Mouse (Mus musculus): ENCODE results near the gene Map1b. TPM values are rescaled to one million over a fixed set of nuclear protein-coding genes. Genes with fewer than 3 reads are reported as not detected.

Map1b gene
- total RNA-seq, 2 experiments from 2014 or later: 60.8 to 63.4 TPM

DNA sequence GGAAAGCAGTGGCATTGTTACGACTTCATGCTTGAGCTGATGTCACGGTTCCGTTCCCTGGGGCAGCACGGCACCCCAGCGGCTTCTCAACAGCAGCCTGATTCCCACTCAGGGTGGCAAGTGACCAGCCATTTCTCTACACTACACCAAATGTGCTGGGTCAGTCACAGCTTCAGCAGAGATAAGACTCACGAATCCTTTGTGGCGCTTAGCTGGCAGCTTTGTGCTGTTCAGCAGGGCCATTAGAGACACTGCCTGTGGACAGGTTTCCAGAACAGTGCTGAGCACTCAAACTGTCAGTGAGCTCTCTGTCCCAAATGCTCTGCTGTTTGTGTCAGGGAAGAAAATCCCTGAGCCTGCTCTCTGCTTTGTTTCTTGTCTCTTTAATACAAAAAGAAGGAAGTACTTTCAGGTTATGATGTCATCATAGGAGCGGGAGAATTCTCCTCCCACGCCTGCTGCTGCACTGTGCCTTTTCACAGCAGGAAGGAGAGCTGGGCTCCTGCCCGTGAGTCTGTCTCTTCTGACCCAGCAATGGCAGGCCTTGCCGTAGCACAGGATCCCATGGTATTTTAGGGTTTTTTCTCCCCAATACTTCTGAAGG lies 103.8 kb downstream of the Map1b start:
- peak in 1 of 2 experiments; percentile 39 for DNase-seq (ENCODE audit: low spot score in 2 of 2)

DNA sequence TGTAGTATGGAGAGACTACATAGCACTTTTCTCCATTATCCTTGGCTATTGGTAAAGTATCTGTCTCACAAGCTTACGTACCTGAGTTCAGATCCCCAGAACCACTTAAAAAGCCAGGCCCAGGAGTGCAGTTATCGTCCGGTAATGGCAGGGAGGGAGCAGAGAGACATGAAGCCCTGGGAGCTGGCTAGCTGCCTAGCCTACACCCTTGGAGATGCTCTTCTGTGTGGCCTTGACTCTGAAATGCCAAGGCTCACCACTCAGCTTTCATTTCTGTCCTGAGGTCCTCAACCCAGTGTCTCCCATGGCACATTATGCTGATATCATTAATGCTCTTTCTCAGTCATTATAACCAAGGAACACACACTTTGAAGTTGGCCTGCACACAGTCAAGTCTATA lies 104.6 kb downstream of the Map1b start:
- no peak for DNase-seq (ENCODE audit: low spot score in 2 of 2)

DNA sequence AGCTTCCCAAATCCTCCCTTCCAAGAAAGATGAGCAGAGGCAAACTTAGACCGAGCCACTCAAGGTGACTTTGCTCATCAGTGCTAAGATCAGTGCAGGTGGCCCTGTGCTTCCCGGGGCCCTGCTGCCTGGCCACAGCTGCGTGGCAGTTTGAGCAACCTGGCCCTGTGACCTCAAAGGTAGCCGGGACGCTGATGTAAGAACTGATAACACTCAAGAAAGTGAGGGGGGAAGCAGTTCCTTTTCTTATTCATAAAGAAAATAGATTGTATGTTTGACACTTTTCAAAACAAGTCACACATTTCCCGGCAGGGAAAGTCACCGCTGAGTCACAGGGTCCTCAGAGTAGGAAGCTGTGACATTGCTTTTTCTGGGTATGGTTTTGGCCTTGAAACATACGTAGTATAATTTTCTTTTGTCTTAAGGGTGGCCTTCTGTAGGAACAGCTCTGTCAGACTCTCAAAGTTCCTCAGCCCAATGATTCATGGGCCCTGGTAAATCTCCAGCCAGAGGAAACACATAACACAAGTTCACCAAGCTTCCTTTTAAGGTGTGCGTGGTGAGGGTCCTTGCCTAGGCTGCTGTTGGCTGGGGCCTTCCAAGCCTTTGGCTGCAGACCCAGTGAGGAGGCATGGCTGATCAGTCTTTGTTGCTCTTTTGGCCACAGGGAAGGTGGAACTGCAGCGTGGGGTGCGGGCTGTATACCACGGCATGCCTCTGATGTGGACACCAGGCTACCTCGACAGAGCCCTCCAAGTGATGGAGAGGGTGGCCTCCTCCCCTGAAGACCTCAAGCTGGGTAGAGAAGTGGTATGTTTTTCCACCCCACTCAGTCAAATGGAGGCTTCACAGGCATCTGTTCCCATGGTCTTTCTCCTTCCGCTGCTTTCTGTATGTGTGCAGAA lies 105.5 kb downstream of the Map1b start:
- no peak for DNase-seq (ENCODE audit: low spot score in 2 of 2)

DNA sequence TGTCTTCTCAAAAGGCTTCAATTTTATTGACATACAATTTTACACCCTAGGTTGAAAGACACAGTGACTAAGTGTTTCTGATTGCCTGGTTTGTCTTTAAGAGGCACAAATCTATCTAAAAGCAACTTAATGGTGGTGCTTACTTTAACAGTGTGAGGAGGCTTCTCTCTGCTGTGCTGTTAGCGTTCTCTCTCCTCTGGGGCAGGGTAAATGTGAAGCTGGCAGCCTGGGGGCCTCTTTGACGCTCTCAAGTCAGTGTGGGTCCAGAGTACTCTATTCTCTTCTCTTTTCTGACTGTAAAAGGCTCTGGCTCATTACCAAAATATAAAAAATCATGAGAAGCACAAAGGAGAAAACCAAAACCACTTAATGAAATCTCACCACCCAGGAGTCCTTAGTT lies 107.1 kb downstream of the Map1b start:
- DNase-seq (ENCODE audit: low spot score in 2 of 2): no peak

DNA sequence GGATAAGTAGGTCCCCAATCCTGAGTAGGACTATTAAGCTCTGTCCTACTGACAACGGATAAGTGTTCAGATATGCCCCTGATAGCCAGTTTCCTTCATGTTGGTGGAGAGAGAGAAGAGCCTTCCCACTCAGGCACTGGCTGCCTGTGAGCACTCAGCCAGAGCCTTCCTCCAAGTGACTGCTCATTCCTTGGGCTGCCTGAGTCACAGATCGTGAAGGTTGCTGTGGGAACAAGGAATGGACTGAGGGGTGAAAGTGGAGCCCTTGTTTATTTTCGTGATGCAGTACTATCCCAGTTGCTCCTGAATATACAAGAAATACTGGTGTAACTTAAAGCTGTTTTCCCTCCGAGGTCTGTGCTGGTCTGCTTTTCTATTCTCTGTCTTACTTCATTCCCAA lies 117.0 kb downstream of the Map1b start:
- no peak for DNase-seq (ENCODE audit: low spot score in 2 of 2)

DNA sequence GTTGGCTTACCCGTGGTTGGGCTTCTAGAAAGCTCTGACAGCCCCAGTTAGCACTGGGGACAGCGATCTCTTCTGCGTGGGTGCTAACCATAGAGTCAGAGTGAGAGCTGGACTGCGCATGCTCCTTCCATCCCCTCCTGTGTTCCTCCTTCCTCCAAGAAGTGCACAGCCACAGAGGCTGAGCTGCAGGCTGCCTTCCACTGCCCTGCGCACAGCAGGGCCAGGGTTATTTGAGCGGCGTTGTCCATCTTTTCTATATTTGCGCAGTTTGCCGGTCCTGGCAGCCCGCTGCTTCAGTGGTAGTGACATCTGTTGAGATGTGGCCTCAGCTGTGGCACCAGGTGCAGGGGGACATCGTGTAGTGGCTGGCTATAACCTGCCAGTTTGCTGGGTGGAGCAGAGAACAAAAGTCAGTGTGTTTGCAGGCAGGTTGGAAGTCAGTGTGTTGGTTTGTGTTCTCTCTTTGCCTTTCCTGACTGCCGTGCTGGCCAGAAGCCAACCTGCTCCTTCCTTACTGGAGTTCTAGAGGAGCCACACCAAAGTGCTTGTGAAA lies 118.1 kb downstream of the Map1b start:
- peak in 1 of 2 experiments; percentile 43 for DNase-seq (ENCODE audit: low spot score in 2 of 2)

DNA sequence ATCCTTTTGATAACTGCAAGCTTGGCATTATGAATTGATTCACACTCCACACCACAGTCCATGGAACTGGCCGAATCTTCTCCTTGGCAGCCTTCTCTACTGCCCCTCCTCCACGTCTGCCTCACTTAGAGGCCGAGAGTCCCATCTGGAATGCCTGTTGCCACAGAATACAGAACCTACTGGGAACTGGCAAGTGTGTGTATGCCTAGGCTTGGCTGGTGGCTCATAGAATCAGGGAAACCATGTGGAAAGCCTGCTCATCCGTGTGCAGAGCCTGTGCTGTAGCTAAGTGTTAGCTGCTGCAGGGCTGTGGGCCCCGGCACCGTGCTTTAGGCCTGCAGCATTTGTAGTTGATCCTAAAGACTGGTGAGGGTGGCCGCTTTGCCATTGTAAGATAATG lies 119.1 kb downstream of the Map1b start:
- DNase-seq (ENCODE audit: low spot score in 2 of 2): no peak

DNA sequence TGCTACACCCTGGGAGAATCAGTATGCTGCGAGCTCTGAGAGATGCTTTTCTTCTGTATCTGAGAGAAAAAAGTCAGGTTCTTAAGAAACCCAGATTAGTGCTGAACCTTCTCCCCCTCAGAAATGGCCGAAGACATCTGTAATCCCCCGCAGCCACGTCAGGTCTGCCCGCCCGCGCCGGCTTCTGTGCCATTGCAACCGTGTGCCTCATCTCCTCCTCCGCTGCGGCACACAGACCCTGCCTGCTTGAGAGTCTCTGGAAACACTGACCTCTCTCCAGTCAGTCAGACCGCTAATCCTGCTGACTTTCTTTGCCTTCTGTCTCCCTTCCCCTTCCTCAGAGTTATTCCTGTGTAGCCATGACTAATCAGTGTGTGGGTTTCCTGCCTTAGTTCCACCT lies 120.8 kb downstream of the Map1b start:
- DNase-seq (ENCODE audit: low spot score in 2 of 2): no peak

DNA sequence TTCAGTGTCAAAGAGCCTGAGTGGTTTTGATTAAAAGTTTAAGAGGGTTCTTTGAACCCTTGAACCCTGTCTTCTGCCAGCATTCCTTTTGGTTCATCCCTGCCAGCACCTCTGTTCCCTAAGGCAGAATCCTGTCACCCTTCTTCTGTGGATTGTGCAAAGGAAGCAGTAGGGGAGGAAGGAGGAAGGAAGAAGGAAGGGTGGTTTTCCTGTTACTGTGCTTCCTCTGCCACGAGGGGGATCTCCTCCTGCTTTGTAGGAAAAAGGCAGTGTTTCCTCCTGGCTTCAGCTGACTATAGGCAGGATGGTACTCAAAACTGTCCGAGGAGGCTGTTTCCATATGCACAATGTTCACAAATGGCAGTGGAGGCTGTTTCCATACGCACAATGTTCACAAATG lies 121.6 kb downstream of the Map1b start:
- DNase-seq (ENCODE audit: low spot score in 2 of 2): no peak

DNA sequence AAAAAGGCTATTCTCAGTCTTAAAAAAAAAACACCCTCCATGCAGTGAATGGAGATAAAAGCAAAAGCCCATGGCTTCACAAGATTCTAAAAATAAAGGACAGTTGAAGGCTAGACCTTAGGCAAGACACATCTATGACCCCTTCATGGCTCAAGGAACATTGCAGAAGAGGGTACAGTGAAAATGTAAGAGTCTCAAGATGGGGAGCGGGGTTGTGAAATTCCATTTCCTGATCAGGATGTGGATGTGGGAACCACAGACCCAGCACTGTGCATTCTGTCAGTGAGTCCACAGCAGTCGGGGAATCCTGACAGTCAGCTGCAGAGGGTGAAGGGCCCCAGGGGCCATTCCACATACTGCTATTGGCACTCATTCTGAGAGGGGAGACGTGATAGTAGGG lies 123.2 kb downstream of the Map1b start:
- DNase-seq (ENCODE audit: low spot score in 2 of 2): no peak

DNA sequence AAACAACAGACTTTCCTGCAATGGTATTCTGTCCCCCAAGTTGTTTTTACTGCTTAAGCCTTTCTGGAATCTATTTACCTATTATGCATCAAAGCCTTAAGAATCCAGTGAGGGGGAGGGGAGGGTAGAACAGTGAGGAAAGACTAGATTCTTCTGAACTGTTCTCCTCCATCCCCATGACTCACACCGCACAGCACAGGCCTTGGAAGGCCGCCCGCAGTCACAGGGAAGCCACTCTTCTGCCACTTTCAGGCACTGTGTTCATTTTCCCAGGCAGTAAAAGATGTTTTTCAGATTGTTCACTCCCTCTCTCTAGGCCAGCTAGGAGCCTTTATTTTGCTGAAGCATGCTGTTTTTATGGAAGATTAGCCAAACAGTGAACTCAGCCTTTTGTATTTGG lies 124.9 kb downstream of the Map1b start:
- DNase-seq (ENCODE audit: low spot score in 2 of 2): peak in 1 of 2 experiments; percentile 56

DNA sequence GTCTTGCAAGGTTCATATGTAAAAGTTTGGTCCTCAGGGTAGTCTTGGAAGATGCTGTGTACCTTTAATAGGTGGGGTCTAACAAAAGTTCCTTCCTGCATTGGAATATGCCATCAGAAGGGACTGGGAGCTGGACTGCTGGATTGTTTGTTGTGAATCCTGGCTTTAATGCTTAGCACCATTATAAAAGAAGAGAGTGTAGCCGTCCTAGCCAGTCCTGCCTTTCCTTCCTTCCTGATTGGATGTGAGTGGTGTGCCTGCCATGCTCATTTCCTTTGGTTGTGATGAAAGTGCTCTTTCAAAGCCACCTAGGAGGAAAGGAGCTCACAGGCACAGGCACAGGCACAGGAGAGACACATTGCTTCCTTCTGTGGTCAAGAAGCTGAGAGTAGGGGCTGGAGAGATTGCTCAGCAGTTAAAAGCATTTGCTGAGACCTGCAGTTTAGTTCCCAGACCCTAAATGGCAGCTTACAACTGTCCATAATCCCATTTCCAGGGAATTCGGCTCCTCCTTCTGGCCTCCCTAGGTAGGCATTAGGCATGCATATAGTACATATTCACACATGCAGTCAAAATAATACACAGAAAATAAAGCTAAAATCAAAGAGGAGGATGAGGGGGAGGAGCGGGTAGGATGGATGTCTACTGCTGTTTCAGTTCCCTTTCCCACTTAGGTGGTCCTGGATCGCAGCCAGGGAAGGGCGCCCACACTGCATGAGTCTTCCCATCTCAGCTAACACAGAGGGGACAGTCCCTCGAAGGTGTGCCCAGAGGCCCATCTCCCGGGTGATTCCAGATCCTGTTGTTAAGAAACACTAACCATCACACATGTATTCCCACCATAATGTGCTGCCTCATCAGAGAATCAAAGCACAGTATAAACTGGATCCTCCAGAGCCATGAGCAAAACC lies 128.2 kb downstream of the Map1b start:
- no peak for DNase-seq (ENCODE audit: low spot score in 2 of 2)

DNA sequence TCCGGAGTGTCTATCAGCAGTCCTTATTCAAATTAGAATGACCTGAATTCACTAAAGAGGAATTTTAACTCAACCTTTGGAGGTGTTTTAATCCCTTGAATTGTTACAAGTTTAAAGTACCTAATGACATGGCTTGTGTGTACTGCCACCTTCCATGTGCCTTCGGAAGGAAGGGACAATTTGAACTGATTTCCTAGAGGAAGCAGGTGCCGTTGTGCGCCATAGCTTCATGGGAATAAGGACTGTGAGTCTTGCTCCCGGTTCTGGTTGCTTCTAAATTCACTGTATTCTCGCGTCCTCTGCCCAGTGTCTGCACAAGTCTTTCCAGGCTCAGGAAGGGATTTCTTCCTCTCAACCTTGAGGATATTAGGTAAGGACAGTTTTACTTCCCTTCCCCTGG lies 130.0 kb downstream of the Map1b start:
- no peak for DNase-seq (ENCODE audit: low spot score in 2 of 2)

DNA sequence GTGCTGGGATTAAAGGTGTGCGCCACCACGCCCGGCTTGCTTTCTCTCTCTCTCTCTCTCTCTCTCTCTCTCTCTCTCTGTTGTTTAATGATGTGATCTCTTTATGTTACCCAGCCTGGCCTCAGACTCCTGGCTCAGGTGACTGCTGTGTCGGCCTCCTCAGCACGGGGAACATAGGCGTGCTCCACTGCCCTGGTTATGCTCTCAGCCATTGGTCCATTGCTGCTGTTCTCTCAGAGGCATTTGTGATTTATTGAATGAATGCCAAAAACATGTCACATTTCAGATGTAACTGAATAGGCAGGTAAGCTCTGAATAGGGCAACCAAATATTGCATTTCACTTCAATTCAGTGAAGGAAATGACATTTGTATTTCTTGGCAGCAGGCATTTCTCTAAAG lies 130.4 kb downstream of the Map1b start:
- no peak for DNase-seq (ENCODE audit: low spot score in 2 of 2)

DNA sequence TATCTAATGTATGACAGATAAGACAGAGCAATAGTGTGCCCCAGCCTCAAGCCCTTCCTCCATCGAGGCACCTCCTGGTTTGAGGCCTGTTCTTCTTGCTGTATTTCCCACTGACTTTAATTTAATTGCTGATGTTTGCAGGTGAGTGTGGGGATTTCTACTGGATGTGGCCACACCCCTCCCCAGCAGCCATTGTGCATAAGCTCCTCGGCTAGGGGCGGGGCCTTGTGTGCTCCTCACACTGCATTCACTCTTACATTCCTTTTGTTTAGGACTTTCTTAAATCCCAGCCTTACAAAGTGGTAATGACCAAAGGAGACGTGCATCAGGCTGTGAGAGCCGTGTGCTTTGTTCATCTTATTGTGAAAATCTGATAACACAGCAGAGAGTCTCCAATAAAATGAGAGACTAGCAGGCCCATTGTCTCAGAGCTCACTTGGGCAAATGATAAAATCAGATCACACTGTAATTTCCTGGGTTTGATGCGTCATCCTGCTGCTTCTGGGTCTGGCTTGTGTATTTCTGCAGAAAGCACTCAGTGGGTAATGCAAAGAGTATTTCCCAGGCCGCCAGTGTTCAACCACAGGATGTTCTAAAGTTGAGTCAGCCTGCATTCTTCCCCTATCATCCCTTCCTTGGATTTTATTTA lies 131.7 kb downstream of the Map1b start:
- no peak for DNase-seq (ENCODE audit: low spot score in 2 of 2)

DNA sequence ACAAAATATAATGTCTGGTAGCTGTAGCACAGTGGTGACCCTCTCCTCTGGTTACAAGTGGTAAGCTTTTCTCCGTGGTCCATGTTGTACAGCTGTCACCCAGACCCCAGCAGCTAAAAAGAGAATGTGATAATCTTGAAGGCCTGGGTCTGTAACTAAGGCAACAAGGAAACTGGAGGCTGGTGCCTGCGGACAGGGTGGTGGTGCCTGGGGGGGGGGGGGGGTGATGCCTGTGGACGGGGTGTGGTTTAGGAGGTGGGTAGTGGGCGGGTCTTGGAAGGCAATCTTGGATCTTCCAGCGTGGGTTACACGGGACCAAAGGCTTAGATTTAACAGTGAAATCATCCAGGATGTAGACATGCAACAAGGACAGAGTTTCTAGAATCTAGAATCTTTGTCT lies 134.0 kb downstream of the Map1b start:
- no peak for DNase-seq (ENCODE audit: low spot score in 2 of 2)

DNA sequence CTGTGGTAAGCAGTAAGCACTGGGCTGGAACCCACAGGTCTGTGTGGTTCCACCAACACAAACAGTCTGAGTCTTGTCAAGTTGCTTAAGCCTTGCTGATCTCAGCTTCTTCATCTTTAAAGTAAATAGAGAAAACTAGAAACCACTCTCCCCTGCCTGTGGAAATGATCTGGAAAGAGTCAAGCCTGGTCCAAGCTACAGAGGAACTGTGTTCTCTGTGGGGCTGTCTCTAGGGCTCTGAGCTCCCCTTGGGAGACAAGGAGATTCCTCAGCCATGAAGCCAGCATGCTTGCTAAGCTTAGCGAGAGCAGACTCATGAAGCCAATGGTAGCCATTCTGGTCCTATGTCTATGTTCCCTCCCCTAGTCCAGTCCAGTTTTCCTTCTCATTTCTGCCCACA lies 138.1 kb downstream of the Map1b start:
- no peak for DNase-seq (ENCODE audit: low spot score in 2 of 2)

DNA sequence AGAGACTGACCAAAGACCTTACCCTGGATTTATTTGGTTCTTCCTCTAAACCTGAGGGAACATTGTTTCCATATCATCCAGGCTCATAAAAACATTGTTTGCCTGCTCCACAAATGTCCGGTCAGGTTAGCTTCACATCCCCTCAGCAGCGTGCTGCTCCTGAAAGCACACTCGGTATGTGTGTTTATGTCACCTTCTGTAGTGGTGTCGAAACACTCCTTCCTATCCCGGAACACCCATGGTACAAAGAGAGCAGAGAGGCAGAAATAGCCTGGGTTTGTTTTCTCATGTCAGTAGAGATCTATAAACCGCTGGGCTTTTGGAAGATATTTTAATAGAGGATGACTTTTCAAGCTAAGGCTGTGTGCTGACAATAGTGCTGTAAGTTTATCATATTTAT lies 139.3 kb downstream of the Map1b start:
- no peak for DNase-seq (ENCODE audit: low spot score in 2 of 2)

DNA sequence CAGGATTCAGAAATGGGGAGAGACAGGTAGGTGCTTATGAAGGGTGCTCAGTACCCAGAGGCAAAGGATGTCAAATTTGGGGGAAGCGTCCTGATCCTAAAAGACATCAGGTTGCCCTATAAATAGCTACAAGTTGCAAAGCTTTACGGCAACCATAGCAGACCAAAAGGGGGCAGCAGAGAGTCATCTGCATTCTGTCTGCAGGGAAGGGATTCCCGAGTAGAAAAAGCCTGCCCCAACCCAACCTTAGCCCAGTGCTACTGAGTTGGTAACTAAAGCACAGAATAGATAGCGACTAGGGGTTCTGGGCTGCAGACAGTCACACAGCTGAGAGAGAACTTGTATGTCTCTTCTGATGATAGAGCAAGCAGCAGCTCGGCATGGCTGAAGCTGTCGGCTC lies 140.8 kb downstream of the Map1b start:
- DNase-seq (ENCODE audit: low spot score in 2 of 2): peak; percentile 66 to 82

DNA sequence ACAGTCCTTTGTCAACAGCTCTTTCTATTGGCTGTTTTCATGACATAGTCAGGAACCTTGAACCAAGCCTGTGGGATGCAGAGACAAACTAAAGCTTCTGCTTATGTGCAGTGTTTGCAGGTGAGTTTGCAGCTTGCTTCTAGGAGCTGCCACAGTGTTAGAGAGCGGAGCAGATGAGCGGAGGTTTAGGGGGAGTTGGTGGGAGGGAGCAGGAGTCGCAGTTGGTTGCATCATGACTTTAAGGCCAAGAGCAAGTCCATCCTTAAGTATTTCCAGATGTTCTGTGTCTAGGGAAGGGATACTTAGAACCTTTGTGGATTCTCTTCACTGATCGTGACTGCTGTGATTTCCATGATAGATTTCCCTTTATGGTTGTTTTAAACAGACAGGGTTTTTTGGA lies 142.1 kb downstream of the Map1b start:
- DNase-seq (ENCODE audit: low spot score in 2 of 2): no peak

DNA sequence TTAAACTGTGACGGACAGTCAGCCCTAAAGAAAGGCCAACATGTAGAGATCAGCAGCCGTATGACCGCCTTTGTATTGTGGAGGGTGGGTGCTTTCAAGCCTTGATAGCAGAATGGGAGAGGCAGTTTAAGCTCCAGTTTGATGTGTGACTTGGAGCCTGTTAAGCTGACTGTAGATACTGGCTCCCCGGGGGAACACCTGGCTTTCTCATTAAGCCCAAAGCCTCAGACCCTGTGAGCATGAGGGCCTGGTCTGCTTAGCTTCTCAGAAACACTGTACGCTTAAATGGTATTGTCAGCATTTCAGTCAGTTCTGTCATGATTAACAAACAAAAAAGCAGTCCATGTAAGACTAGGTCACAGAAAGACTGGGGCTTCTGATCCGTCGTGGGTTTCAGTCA lies 142.7 kb downstream of the Map1b start:
- DNase-seq (ENCODE audit: low spot score in 2 of 2): no peak

Data from gastrocnemius, postnatal 4 days (tissue).